Mouse (Mus musculus) lung, adult 18-20 months (tissue): ENCODE data around the gene Mmp20.

Source experiments
- DNase-seq, 2 experiments: peaks; one replicate each; pipeline ENCODE4 v3.0.0; 2022; ENCODE audit warnings: mixed read lengths in 2 of 2

Mmp20 gene

GRCm38 (mm10) chr9:7627931-7628330, at the start of gene Mmp20:
Gene Mmp20, plus strand, starts transcription at chr9:7628231.
- no peak for DNase-seq

- no peak for DNase-seq
Observed at GRCm38 (mm10) chr9:7590063-7590462, 38.0 kb upstream of the Mmp20 start.

GRCm38 (mm10) chr9:7593272-7593812, 34.7 kb upstream of the Mmp20 start:
- DNase-seq, result no peak

DNA sequence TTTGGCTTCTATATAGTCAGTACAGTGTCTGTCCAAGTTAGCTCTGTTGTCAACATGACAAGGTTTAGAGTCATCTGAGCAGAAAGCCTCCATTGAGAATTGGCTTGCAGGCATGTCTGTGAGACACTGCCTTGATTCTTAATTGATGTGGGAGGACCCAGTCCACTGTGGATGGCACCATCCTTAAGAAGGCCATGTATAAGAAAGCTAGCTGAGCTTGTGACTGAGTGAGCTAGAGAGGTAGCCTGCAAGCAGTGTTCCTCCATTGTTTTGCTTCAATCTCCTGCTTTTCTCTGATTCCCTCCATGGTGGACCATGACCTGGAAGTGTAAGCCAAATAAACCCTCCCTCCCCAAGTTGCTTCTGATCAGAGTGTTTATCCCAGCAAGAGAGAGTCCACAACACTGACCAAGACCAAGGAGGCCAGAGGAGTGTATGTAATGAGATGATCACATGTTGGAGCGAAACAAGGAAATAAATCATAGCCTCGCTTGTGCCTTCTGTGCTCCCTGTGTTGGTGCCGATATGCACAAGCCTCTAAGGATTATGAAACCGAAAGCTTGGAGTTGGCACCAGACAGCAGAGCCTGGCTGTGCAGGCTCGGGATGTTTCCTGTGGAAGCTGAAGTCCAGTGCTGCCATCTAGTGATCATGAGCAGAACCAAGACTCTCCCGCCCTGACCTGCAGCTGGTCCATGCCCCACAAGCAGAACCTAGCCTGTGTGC, 33.1 kb upstream of the Mmp20 start:
- DNase-seq, result peak; percentile 85 to 89

DNA sequence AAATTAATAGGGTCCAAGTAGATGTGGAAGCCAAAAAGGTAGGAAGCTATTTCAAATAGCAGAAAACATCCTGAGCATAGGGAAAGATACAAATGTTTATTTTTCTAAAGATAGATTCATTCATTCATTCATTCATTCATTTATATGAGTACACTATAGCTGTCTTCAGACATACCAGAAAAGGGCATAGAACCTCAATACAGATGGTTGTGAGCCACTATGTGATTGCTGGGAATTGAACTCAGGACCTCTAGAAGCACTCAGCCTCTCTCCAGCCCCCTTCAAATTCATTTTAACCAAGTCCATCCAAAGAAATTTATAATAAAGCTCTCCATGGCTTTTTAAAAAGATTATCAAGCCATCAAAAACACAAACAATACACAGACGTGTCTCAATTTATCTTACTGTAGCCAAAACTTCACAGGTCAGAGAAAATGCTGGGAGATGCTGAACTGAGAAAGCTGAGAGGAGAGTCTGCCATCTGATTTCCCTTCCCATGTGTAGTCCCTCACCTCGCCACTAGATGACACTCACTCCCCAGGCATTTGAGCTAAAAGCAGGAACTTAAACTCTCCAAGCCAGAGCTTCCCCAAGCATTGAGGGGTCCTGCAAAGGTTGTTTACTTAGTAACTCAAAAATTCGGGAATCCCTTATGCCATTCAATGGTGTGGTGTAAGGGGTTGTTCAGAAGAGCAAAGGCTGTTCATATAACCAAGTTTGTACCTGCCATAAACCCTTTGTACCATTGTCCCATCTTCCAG, 24.9 kb upstream of the Mmp20 start:
- peak; percentile 48 to 60 for DNase-seq

- no peak for DNase-seq
Observed at GRCm38 (mm10) chr9:7604005-7604404, 24.0 kb upstream of the Mmp20 start.

DNA sequence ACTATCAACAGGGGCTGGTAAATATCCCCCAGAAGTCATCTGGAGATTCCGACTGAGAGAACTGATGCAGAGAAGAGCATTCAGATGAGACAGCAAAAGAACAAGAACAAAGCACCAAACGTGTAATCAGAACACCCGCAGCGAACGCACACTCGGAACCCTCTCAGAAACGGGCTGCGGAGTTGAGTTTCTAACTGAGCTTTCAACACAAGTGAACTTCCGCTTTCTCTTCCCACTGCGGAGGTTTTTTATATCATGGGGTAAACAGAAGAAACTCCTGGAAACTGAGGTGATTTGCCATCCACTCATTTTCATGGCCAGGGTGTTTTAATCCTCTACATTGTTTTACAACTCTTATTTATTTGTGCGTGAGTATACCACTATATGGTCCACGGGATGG, 22.4 kb upstream of the Mmp20 start:
- no peak for DNase-seq

DNA sequence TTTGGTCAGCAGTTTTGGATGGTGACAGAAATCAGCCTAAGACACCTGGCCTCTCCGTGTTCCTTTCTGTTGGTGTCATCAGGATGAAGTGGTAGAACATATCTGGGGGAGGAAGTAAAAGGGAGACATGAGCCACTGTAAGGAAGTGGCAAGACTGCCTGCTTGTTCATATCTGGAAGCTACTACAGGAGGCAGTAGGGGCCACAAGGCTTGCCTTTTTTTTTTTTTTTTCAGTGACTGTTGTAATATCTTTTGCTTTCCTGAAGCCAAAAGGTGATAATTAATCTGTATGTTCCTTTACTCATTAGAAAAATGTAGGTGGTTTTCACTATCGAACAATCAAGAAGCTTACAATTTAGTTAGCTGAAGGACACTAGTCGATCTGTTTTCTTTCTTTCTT, 5.4 kb upstream of the Mmp20 start:
- no peak for DNase-seq

DNA sequence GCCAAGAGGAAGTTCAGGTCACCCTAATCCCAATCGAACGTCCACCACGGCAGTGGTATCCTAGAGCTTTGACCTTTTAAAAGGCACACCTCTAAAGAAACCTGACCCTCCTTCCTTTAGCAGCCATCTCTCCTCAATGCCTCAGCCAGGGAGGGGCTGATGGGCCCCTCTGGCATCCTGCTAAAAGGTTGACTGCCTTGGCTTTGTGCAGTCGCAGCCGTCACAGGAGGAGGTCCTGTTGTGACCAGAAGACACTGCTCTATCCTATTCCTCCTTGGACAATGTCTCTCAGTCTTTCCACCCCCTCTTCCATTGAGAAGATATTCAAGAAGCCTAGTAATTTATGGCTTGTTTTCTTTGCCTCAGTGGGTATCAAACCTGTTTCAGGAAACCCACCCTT, 5.9 kb downstream of the Mmp20 start:
- DNase-seq, result no peak

DNA sequence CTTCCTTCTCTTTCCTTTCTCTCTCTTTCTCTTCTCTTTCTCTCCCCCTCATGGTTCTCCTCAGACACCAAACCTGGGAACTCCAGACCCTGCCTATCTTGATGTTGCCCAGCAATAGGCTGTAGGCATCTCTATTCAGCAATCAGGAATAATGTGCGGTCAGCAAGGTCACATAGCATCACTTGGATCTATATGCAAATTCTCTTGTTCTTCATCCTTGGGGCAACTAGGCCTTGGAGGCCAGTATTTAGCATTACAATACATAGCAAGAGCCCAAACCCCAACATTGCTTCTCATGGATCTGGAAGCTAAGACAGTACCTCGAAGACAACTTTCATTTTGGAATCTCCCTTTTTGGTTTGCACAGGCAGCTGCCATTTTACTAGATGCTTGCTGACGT, 19.9 kb downstream of the Mmp20 start:
- no peak for DNase-seq

DNA sequence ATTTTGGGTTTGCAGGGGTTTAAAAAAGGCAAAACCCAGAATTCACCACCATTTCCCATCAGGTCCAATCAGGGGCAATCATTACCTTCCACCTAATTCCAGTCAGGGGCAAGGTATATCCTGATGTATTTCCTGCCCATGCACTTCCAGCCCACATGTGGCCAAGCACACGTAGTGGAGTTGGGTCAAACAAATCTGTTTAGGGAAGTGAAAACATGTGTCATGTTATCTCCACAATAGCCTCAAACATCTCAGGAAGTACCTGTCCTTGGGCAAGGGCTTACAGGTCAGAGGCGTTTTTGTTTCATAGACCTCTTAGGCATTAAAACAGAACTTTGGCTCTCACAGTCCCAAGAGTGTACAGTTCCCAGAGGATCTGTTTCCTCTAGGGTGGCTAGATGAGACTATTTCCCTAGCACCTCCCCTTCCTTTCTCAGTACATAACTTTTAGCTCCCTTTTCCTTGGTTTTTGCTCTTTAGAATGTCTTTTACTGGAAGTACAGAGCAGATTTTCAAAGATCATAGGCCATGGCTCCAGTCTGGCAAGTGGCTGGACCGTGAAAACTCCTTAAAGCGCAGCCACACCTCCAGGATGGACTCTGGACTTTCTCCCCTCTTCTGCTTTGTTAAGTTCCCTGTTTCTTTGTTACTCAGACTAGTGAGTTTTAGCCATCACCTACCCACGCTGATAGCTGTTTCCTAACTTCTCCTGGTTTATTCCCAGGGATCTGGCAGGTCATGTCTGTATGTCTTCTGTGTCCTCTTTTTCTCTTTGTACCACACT, 22.6 kb downstream of the Mmp20 start:
- DNase-seq, result no peak

DNA sequence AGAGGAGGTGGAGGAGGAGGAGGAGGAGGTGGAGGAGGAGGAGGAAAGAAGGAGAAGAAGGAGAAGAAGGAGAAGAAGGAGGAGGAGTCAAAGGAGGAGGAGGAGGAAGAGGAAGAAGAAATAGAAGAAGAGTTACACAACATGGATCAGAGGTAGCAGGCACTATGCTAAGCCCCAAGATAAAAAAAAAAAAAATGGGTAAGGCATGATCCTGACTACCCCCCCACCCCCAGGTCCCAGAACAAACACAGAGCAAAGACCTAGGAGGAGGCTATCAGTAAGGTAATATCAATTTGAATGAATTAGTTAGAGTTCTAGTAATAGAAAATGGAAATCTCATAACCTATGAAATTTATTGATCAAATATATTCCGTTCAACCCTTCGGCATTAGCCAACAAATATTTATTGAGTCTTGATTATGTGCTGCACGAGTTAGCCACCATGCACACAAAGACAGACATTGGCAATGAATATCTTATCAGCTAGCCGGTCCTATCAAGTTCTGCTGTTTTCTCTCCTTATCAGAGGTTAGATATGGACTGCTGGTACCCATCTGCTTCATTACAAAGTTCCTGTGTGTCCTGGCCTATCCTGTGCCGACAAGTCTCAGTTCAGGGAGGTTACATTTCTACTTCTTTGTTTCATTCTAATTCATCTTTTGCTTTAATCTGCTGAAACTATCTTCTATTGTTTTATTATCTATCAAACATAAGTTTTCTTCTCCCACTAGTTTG, 24.5 kb downstream of the Mmp20 start:
- DNase-seq, result no peak

DNA sequence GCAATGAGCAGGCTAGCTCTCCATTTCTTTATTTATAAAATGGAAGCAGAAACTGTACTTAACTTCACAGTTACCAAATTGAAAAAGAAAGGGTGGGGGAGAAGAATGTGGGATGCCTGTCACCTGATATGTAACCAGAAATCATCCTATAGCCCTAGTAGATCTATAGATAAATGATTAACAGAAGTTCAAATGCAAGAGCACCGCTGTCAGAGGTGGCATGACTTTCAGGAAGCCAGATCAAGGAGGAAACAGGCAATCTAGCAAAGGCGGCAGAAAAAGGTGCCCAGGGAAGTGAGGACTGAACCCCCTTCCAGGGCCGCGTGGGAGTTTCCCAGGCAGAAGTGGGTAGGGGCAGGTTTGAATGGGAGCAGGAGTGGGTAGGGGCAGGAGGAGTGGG, 29.9 kb downstream of the Mmp20 start:
- DNase-seq, result no peak

GRCm38 (mm10) chr9:7659469-7660020, 31.5 kb downstream of the Mmp20 start:
- DNase-seq, result no peak

- no peak for DNase-seq
Observed at GRCm38 (mm10) chr9:7661371-7661770, 33.3 kb downstream of the Mmp20 start.

- DNase-seq, result no peak
Observed at GRCm38 (mm10) chr9:7669674-7670073, 41.6 kb downstream of the Mmp20 start.

DNA sequence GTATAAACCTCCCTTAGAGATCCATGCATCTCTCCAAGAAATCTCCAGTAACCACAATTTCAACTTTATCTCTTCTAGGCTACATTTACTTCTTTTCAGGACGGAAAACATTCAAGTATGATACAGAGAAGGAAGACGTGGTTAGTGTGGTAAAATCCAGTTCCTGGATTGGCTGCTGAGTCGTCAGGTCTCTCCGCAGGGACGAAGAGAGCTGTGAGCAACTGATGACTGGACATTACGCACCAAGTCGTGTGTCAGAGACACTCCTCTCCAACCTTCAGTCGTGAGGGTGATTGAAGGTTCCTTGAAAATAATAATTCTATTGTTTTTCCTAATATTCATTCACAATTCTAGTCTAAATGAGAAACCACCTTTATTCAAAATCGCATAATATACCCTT, 45.0 kb downstream of the Mmp20 start:
- DNase-seq, result no peak

- no peak for DNase-seq
Observed at GRCm38 (mm10) chr9:7678154-7678837, 50.3 kb downstream of the Mmp20 start.

- no peak for DNase-seq
Observed at GRCm38 (mm10) chr9:7682081-7682618, 54.1 kb downstream of the Mmp20 start.

GRCm38 (mm10) chr9:7686024-7686423, 58.0 kb downstream of the Mmp20 start:
- no peak for DNase-seq

- DNase-seq, result no peak
Observed at GRCm38 (mm10) chr9:7689799-7690198, 61.8 kb downstream of the Mmp20 start.
